Mouse (Mus musculus) NIH3T3 (cell line): Measurements from ENCODE around the gene 1700001L19Rik.

Experiments used
- DNase-seq: peaks from one replicate; pipeline ENCODE4 v3.0.0-alpha.2; 2012; ENCODE audit warnings: low read depth

The 1700001L19Rik gene

DNA sequence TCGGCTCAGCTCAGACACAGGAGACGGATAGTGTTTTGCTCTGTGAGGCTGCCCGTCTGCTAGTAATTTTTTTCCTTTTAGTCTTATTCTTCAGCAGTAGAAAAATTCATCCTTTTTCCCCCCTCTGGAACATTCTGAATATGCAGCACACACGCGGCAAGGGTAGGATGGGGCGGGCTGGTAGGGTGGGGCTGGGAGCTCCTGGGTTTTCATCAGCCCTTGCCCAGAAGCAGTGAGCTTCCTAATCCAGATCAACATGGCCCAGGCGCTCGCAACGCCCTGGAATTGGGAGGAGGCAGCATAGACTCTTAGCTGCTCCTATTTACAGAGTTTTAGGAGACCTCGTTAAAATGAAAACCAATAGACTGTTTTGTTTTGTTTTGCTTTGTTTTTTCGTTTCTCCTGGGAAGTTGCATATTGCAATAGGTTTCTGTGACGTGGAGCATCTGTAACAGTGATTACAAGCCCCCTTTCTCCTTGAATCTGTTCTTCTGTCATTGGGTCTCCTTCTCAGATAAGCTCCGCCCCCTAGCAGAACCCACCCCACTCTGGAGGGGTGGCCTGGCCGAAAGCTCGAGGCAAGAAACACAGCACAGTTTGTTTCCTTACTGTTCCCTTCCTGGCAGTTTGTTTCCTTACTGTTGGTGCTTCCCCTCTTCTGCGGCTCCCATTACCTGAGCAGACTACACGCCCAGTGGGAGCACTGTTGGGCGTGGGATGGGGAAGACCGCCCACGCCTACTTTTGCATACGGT is 10.6 kb downstream of the 1700001L19Rik start:
- DNase-seq = no peak

DNA sequence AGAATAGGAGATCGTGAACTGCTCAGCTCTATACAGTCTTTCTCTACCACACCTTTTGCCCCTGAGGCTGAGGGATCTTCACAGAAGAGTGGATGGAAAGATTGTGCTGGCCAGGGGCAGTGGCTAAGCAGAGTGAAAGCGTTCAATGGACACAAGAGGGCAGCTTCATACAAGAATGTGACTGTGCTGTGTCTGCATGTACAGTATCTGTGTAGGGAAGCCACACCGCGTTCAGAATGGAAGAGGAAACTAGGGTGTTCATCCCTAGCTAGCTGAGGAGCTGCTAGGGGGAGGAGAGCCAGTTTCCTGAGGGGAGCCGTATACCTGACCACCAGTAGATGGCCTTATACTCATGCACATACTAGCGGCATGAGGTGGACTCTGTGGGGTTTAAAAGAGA is 25.6 kb downstream of the 1700001L19Rik start:
- no peak for DNase-seq

DNA sequence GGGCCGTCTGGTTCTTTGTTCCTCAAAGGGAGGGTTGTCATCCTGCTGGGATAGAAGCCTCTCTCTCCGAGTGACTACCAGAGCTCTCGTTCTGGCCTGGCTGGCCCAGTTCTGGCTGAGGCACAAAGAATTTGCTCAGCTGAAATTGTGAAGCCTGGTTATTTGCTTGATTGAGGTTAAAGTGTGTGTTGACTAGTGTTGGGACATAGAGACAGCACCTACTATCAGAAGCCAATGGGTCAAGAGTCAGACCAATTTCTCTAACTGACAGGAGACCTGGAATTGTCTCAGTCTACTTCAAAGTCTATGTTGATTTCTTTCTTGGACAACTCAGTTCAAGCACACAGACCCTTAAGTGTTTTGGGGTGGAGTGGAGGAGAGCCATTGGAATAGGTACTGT is 29.8 kb downstream of the 1700001L19Rik start:
- DNase-seq = no peak

DNA sequence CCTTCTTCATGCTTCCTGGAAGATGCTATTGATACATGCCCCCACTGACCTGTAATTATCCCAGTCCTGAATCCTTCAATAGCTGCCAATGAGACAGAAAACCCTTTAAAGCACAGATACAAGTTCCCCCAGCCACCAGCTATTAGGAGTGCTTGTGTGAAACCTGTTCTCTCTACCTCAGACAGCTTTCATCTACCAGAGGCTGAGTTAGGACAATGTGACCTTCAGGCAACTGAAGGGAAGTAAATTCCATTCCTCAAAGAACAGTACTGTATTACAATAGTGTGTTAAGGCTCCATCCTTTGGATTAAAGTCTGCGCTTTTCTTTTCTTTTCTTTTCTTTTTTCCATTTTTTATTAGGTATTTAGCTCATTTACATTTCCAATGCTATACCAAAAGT is 45.6 kb downstream of the 1700001L19Rik start:
- DNase-seq = no peak
